Mouse (Mus musculus): ENCODE measurements around the gene Ctsw. TPM values are rescaled to one million over a fixed set of nuclear protein-coding genes. Genes with fewer than 3 reads are reported as not detected.

Gene Ctsw
- 0.35 and 0.53 TPM in 2 replicates for polyA plus RNA-seq (2015; fragmentation: Nextera tagmentation; extraction: Ambion mirVana)

DNA sequence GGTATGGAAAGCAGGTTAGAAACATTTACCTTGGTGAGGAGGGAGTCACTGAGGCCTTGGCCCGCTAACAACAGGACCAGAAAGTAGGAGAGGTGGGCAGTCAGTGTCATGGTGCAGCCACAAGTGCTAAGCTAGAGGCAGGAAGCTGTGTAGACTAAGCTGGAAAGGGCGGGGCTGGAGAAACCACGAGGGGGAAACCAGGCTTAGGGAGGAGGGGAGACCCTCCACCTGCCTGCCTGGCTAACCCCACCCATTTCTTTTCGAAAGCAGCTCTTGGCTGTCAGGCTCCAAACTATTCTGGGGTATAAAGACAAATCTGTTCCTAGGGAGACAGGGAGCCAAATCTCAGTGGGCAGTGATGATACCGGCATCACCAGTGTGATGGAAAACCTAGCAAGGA lies at the start of gene Ctsw:
Ctsw (minus strand) TSS at position 134 of the 400 bp plus-strand sequence.
- DNase-seq (no peak), ATAC-seq (ENCODE audit: low read depth) (no peak)
- Histone ChIP-seq H3K36me3 (peaks cover 42% of the 10 kb centered on the region), H3K27ac (no peak within 1 kb of the TSS), H3K9ac (no peak within 1 kb of the TSS), H3K9me3 (replicated peaks) (no peaks in the 10 kb centered on the region), H3K27me3 (peaks cover 5% of the 10 kb centered on the region), H3K4me2 (no peak within 1 kb of the TSS), H3K4me3 (replicated peaks) (no peak within 1 kb of the TSS), H3K4me1 (replicated peaks) (peaks cover 10% of the 10 kb centered on the region)
- WGBS (ENCODE audit: insufficient replicate concordance) = 38% methylated on average over 5 of the region's 5 CpGs

DNA sequence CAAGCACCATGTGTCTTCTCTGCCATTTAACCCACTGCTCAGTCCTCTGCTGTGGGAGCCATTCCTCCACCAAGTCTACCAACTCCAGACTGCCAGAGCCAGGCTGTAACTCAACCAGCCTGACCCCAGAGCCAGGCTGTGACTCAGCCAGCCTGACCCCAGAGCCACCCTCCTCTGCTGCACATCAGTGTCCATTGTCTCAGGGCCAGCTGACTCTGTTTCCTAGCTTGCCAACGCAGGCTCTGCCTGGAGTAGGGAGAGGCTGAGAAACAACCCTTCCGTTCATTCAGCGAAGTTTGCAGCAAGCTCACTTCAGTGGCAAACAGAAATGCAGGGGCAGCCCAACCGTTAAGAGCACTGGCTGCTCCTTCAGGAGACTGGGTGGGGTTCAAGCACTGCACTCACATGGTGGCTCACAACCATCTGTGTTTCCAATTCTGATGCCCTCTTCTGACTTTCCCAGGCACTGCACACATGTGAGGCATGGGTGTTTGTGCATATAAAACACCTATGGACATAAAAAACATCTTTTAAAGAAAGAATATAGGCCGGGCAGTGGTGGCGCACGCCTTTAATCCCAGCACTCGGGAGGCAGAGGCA lies 48.7 kb upstream of the Ctsw start:
- Histone ChIP-seq H3K4me2 (no peak overlapping the region), H3K4me3 (replicated peaks) (no peak overlapping the region), H3K27me3 (no peaks in the 10 kb centered on the region), H3K27ac (no peak overlapping the region), H3K4me1 (replicated peaks) (peaks cover 11% of the 10 kb centered on the region), H3K9ac (no peak overlapping the region), H3K9me3 (replicated peaks) (no peaks in the 10 kb centered on the region), H3K36me3 (no peaks in the 10 kb centered on the region)
- 67% methylated on average over 8 of the region's 8 CpGs for WGBS (ENCODE audit: insufficient replicate concordance)
- DNase-seq (no peak), ATAC-seq (ENCODE audit: low read depth) (no peak)

DNA sequence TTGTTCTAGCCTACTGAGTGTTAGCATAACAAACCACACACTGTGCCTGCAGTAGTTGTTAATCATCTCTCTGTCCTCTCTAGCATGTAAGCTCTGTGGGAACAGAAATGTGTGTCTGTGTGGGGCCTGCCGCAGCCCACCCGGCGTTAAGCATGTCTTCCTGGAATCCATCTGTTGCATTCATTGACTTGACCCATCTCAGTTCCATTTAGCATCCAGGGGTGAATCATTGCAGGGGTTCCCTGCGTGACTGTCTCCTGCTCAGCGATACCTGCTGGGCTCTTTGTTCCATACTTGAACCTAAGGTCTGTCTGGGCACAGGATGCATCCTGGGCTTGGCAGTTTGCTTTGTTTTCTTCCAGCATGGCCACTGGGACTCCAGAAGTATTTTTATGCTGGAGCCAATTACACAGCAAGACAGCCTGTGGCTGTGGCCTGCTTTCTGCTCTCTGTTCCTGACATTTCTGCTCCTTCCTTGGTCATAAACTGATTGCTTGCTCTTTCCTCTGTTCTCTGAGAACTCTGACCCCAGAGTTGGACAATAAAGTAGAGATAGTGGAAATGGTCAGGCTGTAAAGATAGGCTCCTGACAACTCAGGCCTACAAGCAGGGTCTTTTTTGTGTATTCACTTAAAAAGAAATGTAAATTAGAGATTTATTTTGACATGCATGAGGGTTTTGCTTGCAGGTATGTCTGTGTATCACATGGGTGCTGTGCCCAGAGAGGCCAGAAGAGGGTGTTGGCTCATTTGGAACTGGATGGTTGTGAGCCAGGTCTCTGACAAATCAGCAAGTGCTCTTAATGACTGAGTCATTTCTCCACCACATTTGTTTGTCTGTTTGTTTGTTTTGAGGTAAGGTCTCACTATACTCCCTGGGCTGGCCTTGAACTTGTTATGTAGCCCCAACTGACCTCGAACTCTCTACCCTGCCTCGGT lies 47.8 kb upstream of the Ctsw start:
- Histone ChIP-seq H3K9ac (no peak overlapping the region), H3K27me3 (no peaks in the 10 kb centered on the region), H3K4me2 (no peak overlapping the region), H3K36me3 (no peaks in the 10 kb centered on the region), H3K9me3 (replicated peaks) (no peaks in the 10 kb centered on the region), H3K4me1 (replicated peaks) (peaks cover 20% of the 10 kb centered on the region), H3K4me3 (replicated peaks) (no peak overlapping the region), H3K27ac (no peak overlapping the region)
- DNase-seq (no peak), ATAC-seq (ENCODE audit: low read depth) (no peak)
- WGBS (ENCODE audit: insufficient replicate concordance) = 84% methylated on average over 7 of the region's 7 CpGs

DNA sequence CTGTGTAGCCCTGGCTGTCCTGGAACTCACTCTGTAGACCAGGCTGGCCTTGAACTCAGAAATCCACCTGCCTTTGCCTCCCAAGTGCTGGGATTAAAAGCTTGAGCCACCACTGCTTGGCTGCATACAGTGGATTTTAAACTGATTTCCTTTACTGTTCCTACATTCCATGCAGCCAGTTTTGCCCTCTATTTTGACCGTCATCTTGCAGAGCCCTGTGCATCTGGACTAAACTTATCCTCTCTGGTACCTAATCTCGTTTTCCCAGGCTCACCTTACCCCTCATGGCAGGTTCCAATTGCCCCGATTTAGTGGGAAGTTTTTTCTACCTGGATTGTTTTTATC lies 44.7 kb upstream of the Ctsw start:
- Histone ChIP-seq H3K9ac (no peak overlapping the region), H3K27me3 (no peaks in the 10 kb centered on the region), H3K9me3 (replicated peaks) (no peaks in the 10 kb centered on the region), H3K4me1 (replicated peaks) (peaks cover 40% of the 10 kb centered on the region), H3K27ac (no peak overlapping the region), H3K4me2 (peak overlapping the region; percentile 94; the same call in 1 of the 2 replicates), H3K4me3 (replicated peaks) (no peak overlapping the region; the same call in 1 of the 2 replicates), H3K36me3 (no peaks in the 10 kb centered on the region)
- ATAC-seq (ENCODE audit: low read depth) = no peak
- DNase-seq = no peak
- WGBS (ENCODE audit: insufficient replicate concordance) = 45% methylated on average over 3 of the region's 3 CpGs

DNA sequence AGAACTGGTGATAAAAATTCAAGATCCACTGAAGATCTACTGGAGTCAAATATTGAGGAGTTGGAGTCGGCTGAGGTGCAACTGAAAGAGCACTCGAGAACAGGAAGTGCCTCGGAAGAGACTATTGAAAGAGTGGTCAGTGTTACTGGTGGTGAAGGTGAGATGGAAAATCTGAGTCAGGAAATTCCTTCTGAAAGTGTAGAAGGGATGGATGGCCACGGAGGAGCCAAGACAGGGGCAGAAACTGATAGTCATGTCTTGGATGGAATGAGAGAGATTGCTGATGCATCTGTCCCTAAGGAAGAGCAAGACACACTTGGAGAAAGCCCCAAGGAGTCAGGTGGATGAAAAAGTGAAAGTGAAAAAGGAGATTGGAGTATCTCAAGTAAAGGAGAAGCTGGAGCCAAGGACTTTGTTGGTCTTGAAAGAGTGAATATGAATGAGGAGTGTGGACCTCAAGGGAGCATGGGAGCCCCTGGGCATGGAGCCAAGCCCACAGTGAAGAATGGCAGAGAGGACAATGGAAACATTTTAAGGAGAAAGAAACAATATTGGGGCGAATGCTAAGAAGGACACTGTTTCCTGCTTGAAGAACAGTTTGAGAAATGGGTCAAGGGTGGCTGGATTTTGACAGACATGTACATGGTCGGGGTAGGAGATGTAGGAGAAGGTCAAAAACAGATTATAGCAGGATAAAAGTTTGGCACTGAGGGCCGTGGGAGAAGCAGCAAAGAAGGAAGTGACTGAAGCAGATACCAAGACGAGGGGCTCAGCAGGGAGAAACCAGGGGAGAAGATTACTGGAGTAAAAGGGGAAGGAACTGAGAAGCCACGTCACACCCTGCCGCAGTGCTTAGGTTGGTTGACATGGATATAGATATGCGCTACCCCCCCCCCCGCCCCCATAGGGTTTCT lies 44.0 kb upstream of the Ctsw start:
- WGBS (ENCODE audit: insufficient replicate concordance) = 14% methylated on average over 12 of the region's 12 CpGs
- no peaks in the 10 kb centered on the region for H3K27me3 ChIP-seq
- ATAC-seq (ENCODE audit: low read depth) (no peak), DNase-seq (no peak)
- peaks cover 40% of the 10 kb centered on the region for H3K4me1 ChIP-seq (replicated peaks)
- no peaks in the 10 kb centered on the region for H3K36me3 ChIP-seq
- H3K4me2 ChIP-seq = peak overlapping the region; percentile 94
- H3K9ac ChIP-seq = peak overlapping the region; percentile 77
- no peaks in the 10 kb centered on the region for H3K9me3 ChIP-seq (replicated peaks)
- peak overlapping the region; percentile 8 for H3K4me3 ChIP-seq (replicated peaks)
- peak overlapping the region; percentile 65 for H3K27ac ChIP-seq

DNA sequence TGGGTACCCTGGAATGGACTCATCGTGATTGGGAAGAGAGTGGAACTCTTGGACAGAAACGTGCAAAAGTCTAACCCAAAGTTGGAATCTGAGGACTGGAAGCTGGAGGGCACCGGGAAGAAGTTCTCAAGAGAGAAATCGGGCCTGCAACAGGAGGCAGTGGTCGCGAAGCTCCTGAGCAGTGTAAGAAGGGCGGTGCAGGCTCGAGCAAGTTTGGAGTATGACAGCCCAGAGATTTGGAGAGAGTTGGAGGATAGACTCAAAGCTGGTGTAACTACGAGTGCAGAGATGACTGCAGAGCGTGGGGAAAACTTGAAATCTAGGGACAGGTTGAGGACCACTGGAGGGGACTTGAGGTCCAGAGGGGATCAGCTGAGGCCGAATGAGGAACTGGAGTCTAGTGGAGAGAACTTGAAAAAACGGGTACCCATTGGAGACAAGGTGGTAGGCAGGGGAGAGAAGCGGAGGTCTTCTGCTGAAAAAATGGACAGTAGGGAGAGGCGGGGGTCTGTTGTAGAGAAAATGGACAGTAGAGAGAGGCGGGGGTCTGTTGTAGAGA lies 42.8 kb upstream of the Ctsw start:
- peak overlapping the region; percentile 66 for H3K4me3 ChIP-seq (replicated peaks)
- no peaks in the 10 kb centered on the region for H3K9me3 ChIP-seq (replicated peaks)
- peaks cover 40% of the 10 kb centered on the region for H3K4me1 ChIP-seq (replicated peaks)
- H3K27ac ChIP-seq = peak overlapping the region; percentile 75
- H3K36me3 ChIP-seq = no peaks in the 10 kb centered on the region
- 23% methylated on average over 15 of the region's 15 CpGs for WGBS (ENCODE audit: insufficient replicate concordance)
- peak overlapping the region; percentile 94 for H3K4me2 ChIP-seq
- no peaks in the 10 kb centered on the region for H3K27me3 ChIP-seq
- ATAC-seq (ENCODE audit: low read depth) = no peak
- H3K9ac ChIP-seq = peak overlapping the region; percentile 77
- DNase-seq = no peak

DNA sequence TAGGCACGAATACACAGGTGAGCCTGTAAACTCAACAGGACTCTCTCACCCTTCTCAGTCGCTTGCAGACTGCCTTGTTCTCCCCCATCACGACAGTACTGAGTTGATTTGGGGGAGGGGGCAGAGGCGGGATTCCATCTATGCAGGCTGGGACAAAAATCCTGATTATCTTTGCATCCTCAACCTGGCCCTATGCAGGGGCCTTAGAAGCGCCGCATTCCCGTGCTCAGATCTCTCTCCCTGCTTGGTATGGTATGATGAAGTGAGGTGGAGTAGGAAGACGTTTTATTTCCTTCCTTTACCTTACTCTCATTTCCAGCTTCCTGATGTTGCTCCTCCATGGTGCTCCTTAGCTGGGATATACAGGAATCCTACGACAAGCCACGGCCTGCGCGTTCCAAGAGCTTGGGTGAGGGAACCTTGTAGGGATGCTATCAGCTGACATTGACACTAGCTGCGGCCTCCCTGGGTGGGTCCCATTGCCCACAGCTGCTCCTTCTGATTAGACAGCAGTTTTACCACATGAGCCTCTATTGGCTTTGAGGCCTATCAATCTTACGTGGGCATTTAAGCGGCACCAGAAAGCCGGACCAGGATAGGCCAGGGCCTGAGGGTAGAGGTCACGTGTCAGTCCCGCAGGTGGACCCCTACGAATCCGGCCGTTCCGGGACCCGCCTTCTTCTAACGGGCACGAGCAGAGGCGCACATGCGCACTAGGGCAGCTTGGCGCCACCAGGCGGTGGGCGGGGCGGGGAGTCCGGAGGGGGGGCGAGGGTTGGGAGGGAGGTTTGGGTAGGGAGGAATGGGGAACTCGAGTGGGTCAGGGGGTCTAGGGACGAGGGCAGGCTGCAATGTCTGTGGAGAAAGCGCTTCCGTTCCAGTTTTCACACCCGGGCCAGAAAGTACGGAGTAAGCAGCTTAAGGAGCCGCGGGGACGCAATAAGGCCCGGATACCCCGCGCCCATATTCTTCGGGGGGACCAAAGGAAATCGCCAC lies 42.0 kb upstream of the Ctsw start, which contains the start of gene Snx32:
Snx32 (minus strand) TSS at position 508 of the 996 bp plus-strand sequence.
- Histone ChIP-seq H3K4me3 (replicated peaks) (peak within 1 kb of the TSS; percentile 66), H3K9ac (peak within 1 kb of the TSS; percentile 77), H3K9me3 (replicated peaks) (no peaks in the 10 kb centered on the region), H3K27ac (peak within 1 kb of the TSS; percentile 81), H3K27me3 (no peaks in the 10 kb centered on the region), H3K4me1 (replicated peaks) (peaks cover 40% of the 10 kb centered on the region), H3K36me3 (no peaks in the 10 kb centered on the region), H3K4me2 (peak within 1 kb of the TSS; percentile 94)
- WGBS (ENCODE audit: insufficient replicate concordance) = 2% methylated on average over 47 of the region's 47 CpGs
- DNase-seq = peak; percentile 97
- peak; percentile 99 for ATAC-seq (ENCODE audit: low read depth)

DNA sequence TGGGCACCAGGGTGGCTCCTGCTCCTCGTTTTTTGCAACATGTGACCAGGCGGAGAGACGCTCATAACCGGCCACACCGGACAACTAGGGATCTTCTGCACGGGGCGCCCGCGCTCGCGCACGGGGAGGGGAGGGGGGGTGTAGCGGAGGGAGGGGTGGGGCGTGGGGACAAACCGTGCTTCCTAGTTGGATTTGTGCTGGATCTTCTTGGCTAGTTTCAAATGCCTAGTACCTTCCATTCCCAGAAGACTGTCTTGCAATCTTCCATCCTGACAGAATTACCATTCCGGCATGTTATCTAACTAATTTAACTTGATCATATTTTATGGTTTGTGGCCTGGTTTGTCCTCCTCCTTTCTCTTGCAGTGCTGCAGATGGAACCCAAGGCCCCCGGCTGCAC lies 35.4 kb upstream of the Ctsw start, which contains the start of gene 1700020D05Rik:
1700020D05Rik (minus strand) TSS at position 101 of the 400 bp plus-strand sequence.
- Histone ChIP-seq H3K9me3 (replicated peaks) (no peaks in the 10 kb centered on the region), H3K4me3 (replicated peaks) (no peak within 1 kb of the TSS), H3K4me1 (replicated peaks) (peaks cover under 1% of the 10 kb centered on the region), H3K36me3 (peaks cover 6% of the 10 kb centered on the region), H3K27me3 (no peaks in the 10 kb centered on the region), H3K4me2 (no peak within 1 kb of the TSS), H3K9ac (no peak within 1 kb of the TSS), H3K27ac (no peak within 1 kb of the TSS)
- no peak for DNase-seq
- WGBS (ENCODE audit: insufficient replicate concordance) = 67% methylated on average over 17 of the region's 17 CpGs
- no peak for ATAC-seq (ENCODE audit: low read depth)

DNA sequence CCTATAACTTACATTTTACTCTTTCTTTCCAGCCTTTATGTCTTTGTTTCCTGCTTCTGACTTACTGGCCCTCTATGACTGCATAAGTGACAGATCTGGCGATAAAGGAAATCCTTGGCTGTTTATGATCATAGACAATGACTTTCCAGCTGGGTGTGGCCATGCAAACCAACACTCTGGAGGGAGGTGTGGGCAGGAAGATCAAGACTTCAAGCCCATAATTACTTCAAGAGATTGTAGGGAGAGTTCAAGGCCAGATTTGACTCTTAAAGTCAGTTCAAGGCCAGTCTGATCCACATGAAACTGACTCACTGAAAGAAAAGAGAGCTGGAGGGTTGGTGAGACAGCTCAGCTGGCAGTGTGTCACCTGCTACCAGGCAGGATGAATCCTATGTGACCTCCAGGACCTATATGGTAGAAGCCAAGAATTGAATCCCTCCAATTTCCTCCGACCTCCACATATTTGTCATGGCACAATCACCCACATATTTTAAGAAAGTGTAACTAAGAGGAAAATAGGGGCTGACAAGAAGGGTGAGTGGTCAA lies 32.1 kb upstream of the Ctsw start:
- Histone ChIP-seq H3K9me3 (replicated peaks) (no peaks in the 10 kb centered on the region), H3K27me3 (no peaks in the 10 kb centered on the region), H3K4me2 (no peak overlapping the region), H3K4me1 (replicated peaks) (no peaks in the 10 kb centered on the region), H3K4me3 (replicated peaks) (no peak overlapping the region), H3K27ac (no peak overlapping the region), H3K9ac (no peak overlapping the region), H3K36me3 (peaks cover 32% of the 10 kb centered on the region)
- 83% methylated on average over 2 of the region's 2 CpGs for WGBS (ENCODE audit: insufficient replicate concordance)
- DNase-seq (no peak), ATAC-seq (ENCODE audit: low read depth) (no peak)

DNA sequence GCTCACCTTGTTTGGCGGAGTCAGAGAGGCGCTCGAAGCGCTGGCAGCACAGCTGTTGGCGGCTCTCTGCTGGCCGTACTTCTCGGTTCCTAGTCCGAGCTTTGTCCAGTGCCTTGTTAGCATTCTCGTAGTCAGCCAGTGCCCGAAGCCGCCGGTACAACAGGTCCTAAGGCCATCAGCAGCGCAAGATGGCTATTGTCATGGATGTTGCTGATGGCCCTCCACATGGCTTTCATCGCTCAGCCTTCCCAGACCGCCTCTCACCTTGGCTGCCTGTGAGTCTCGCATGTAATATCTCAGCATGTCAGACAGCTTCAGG lies 27.7 kb upstream of the Ctsw start:
- DNase-seq (no peak), ATAC-seq (ENCODE audit: low read depth) (no peak)
- 90% methylated on average over 16 of the region's 16 CpGs for WGBS (ENCODE audit: insufficient replicate concordance)
- no peak overlapping the region for H3K9ac ChIP-seq
- no peaks in the 10 kb centered on the region for H3K27me3 ChIP-seq
- H3K4me1 ChIP-seq (replicated peaks) = peaks cover 25% of the 10 kb centered on the region
- H3K36me3 ChIP-seq = peaks cover 63% of the 10 kb centered on the region
- no peak overlapping the region; the same call in 1 of the 2 replicates for H3K27ac ChIP-seq
- H3K4me2 ChIP-seq = no peak overlapping the region
- no peak overlapping the region for H3K4me3 ChIP-seq (replicated peaks)
- H3K9me3 ChIP-seq (replicated peaks) = no peaks in the 10 kb centered on the region

All from liver, embryonic 13.5 days (tissue).